Mouse (Mus musculus): ENCODE results near the gene Gdf3. TPM values are rescaled to one million over a fixed set of nuclear protein-coding genes. Genes with fewer than 3 reads are reported as not detected.
A peak's percentile ranks its signal among the peaks of the same experiment; 100 is the strongest.

Gdf3 gene
- total RNA-seq, 2 experiments from 2014 or later: not detected

- DNase-seq (ENCODE audit: low spot score in 2 of 2): no peak
These were observed 40.8 kb downstream of the Gdf3 start for GRCm38 (mm10) chr6:122569113-122569512.

- DNase-seq (ENCODE audit: low spot score in 2 of 2): no peak
These were observed 44.7 kb downstream of the Gdf3 start for GRCm38 (mm10) chr6:122565070-122565784.

DNA sequence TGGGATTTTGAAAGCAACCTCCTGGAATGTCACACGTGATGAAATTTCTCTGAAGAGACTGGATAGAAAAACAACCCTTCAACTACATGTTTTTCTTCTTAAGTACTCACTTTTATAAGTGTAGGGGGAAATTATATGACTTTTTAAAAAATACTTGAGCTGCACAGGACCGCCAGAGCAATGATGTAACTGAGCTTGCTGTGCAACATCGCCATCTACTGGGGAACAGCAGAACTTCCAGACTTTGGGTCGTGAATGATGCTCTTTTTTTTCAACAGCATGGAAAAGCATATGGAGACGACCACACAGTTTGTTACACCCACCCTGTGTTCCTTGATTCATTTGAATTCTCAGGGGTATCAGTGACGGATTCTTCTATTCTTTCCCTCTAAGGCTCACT lies 47.4 kb downstream of the Gdf3 start:
- DNase-seq (ENCODE audit: low spot score in 2 of 2): peak; percentile 51 to 86

DNA sequence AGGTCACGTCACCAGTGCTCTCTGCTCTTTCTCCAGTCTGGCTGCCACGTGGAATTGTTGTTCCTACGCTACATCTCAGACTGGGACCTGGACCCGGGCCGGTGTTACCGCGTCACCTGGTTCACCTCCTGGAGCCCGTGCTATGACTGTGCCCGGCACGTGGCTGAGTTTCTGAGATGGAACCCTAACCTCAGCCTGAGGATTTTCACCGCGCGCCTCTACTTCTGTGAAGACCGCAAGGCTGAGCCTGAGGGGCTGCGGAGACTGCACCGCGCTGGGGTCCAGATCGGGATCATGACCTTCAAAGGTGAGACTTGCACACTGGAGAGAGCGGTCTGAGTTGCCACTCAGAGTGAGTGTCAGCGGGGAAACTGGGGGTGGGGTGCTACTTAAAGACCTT lies 48.9 kb downstream of the Gdf3 start:
- DNase-seq (ENCODE audit: low spot score in 2 of 2): no peak

- peak; percentile 37 to 71 for DNase-seq (ENCODE audit: low spot score in 2 of 2)
These were observed 49.5 kb downstream of the Gdf3 start for GRCm38 (mm10) chr6:122560427-122560826.

DNA sequence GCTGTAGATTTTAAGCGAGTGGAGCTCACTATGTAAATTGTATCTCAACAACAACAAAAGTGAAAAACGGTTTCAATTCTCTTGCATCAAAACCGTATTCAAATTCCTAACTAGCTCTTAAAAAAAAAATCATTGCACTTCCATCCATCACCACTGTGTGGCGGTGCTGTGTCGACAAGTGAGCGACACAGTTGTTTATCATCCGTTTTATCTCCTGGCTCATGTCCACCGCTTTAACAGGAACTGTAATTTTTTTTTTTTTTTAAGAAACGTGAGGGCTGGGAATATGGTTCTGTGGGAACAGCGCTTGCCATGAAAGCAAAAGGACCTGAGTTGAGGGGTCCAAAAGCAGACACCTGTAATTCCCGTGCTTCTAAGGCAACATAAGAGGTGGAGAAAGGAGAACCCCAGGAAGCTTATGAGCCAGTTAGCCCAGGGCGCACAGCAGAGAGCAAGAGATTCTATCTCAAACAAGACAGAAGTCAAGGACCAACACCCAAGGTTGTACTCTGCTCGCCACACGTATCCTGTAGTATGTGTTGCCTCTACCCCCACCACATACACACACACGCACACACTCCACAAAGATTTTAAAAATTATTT lies 52.8 kb downstream of the Gdf3 start:
- peak; percentile 48 to 90 for DNase-seq (ENCODE audit: low spot score in 2 of 2)

Other genes with a start within 250 kb of the Gdf3 start
- 10 to 100 TPM; 58.1 to 58.7 TPM for gene Rimklb, start 111.3 kb downstream of the Gdf3 start, total RNA-seq (2021)
- gene Mfap5, start 104.2 kb downstream of the Gdf3 start, total RNA-seq (2021): not detected
- not detected for gene Aicda, start 56.3 kb downstream of the Gdf3 start, total RNA-seq (2021)
- gene Apobec1, start 7.6 kb downstream of the Gdf3 start, total RNA-seq (2021): 1 to 10 TPM in 1 of 2 experiments, under 1 TPM in 1; 0.97 to 1.4 TPM
- not detected for gene Dppa3, start 16.3 kb upstream of the Gdf3 start, total RNA-seq (2021)
- not detected for gene Nanog, start 97.4 kb upstream of the Gdf3 start, total RNA-seq (2021)
- 100 to 1,000 TPM; 110 to 113 TPM for gene Slc2a3, start 191.6 kb upstream of the Gdf3 start, total RNA-seq (2021)
- 10 to 100 TPM; 29.1 to 29.9 TPM for gene Foxj2, start 209.8 kb upstream of the Gdf3 start, total RNA-seq (2021)
- under 1 TPM; 0.38 to 0.79 TPM for gene C3ar1, start 246.1 kb upstream of the Gdf3 start, total RNA-seq (2021)

Data from layer of hippocampus, adult 18-20 months (tissue).